Mouse (Mus musculus) heart, adult 2 months (tissue): ENCODE measurements around the gene Map3k9.

Source experiments
- CTCF ChIP-seq: fragments of 200-600 bp; IDR thresholded peaks from 2 replicates; pipeline ENCODE4 v1.8.1; 2022; ENCODE audit warnings: antibody characterized with exemption, mild to moderate bottlenecking, moderate library complexity
- EP300 ChIP-seq: fragments of 200-500 bp; IDR thresholded peaks from 2 replicates; pipeline ENCODE4 v1.6.1; 2011; ENCODE audit warnings: low read depth, low read length, control low read depth; ENCODE audit not compliant: insufficient read depth
- POLR2A ChIP-seq: fragments of 200-500 bp; IDR thresholded peaks from 2 replicates; pipeline ENCODE4 v1.6.1; 2011; ENCODE audit warnings: mild to moderate bottlenecking, low read depth, low read length, control low read depth; ENCODE audit not compliant: insufficient read depth

- TF ChIP-seq CTCF (no peak), POLR2A (no peak), EP300 (no peak)
Measured at GRCm38 (mm10) chr12:81820700-81821099, 39.7 kb upstream of the Map3k9 start.
